Mouse (Mus musculus): ENCODE measurements around the gene Meis1.

The Meis1 gene

GRCm38 (mm10) chr11:18830087-18830486 is 188.7 kb downstream of the Meis1 start:
- DNase-seq (ENCODE audit: low read depth, low spot score): no peak
